Mouse (Mus musculus): Measurements from ENCODE around the gene Neurl1b. TPM values are rescaled to one million over a fixed set of nuclear protein-coding genes. Genes with fewer than 3 reads are reported as not detected.

Neurl1b gene
- polyA plus RNA-seq (2015; fragmentation: Nextera tagmentation; extraction: Ambion mirVana), result 1.5 and 2.0 TPM in 2 replicates

GRCm38 (mm10) chr17:26414523-26415354 is at the start of gene Neurl1b:
TSS of gene Neurl1b (plus strand) at chr17:26414829.

Other genes with a start within 250 kb of the Neurl1b start
- gene Pdia2, start 215.7 kb upstream of the Neurl1b start, polyA plus RNA-seq (2015; fragmentation: Nextera tagmentation; extraction: Ambion mirVana), result 3.2 and 6.9 TPM in 2 replicates
- 10.2 and 16.3 TPM in 2 replicates for gene Rgs11, start 211.9 kb upstream of the Neurl1b start, polyA plus RNA-seq (2015; fragmentation: Nextera tagmentation; extraction: Ambion mirVana)
- 36.0 and 74.3 TPM in 2 replicates for gene Arhgdig, start 207.0 kb upstream of the Neurl1b start, polyA plus RNA-seq (2015; fragmentation: Nextera tagmentation; extraction: Ambion mirVana)
- gene Fam234a, start 170.6 kb upstream of the Neurl1b start, polyA plus RNA-seq (2015; fragmentation: Nextera tagmentation; extraction: Ambion mirVana), result 48.4 and 80.9 TPM in 2 replicates
- 44.4 and 65.5 TPM in 2 replicates for gene Luc7l, start 161.9 kb upstream of the Neurl1b start, polyA plus RNA-seq (2015; fragmentation: Nextera tagmentation; extraction: Ambion mirVana)
- 62.0 and 67.7 TPM in 2 replicates for gene Ergic1, start 146.7 kb downstream of the Neurl1b start, polyA plus RNA-seq (2015; fragmentation: Nextera tagmentation; extraction: Ambion mirVana)
- gene Dusp1, start 147.3 kb downstream of the Neurl1b start, polyA plus RNA-seq (2015; fragmentation: Nextera tagmentation; extraction: Ambion mirVana), result 35.1 and 42.8 TPM in 2 replicates
- gene Atp6v0e, start 248.4 kb downstream of the Neurl1b start, polyA plus RNA-seq (2015; fragmentation: Nextera tagmentation; extraction: Ambion mirVana), result 618 and 896 TPM in 2 replicates